In genomic region chr5:107120624-107121023, GRCm38 (mm10) we compare ENCODE assay signal across 11 mouse cellular contexts.
DNase-seq lines count a peak whose midpoint lies in the region; ATAC-seq and TF ChIP-seq lines count a peak whose summit lies in the region.
"Had no signal": no experiment of that assay in that cellular context is flagged by ENCODE, and none has a peak within 500 bp of the region (broad histone marks: within the 10 kb centered on the region; RNA-seq: fewer than 3 reads in every experiment).

No protein-coding gene starts in this region.

- H3K9ac ChIP-seq in lung, postnatal 0 days (replicated peaks; ENCODE audit: low read depth) = no peak overlapping the region
- no peak overlapping the region for H3K9ac ChIP-seq in midbrain, embryonic 16.5 days (ENCODE audit: low read depth, low read length)
- H3K9ac ChIP-seq: midbrain, embryonic 13.5 days had no signal

- peak; percentile 31 for DNase-seq in layer of hippocampus, adult 11-12 months (ENCODE audit: low spot score)
- no peak for DNase-seq in layer of hippocampus, postnatal 25 days (ENCODE audit: extremely low spot score in 1 of 2, low spot score in 1 of 2)
- DNase-seq in adrenal gland, postnatal 36 days = peak; percentile 55 to 61
- peak; percentile 78 for DNase-seq in lung, postnatal 0 days (ENCODE audit: low spot score)
- no peak for DNase-seq in gastrocnemius, postnatal 4 days (ENCODE audit: low spot score in 2 of 2)
- DNase-seq: embryo, embryonic 11 days; gastrocnemius, postnatal 10 days had no signal

- no peaks in the 10 kb centered on the region for H3K27me3 ChIP-seq in lung, postnatal 0 days (replicated peaks; ENCODE audit: insufficient read depth, low read length)
- no peaks in the 10 kb centered on the region for H3K27me3 ChIP-seq in midbrain, embryonic 16.5 days (ENCODE audit: control insufficient read depth, insufficient read depth, low read depth, low read length)
- H3K27me3 ChIP-seq: midbrain, embryonic 13.5 days had no signal

- no peak overlapping the region for H3K4me2 ChIP-seq in lung, postnatal 0 days (replicated peaks; ENCODE audit: low read depth, low read length)
- H3K4me2 ChIP-seq in midbrain, embryonic 16.5 days (ENCODE audit: low read length) = no peak overlapping the region
- H3K4me2 ChIP-seq: midbrain, embryonic 13.5 days had no signal

- H3K36me3 ChIP-seq in lung, postnatal 0 days (ENCODE audit: insufficient read depth, low read length) = no peaks in the 10 kb centered on the region
- no peaks in the 10 kb centered on the region for H3K36me3 ChIP-seq in midbrain, embryonic 16.5 days (ENCODE audit: control insufficient read depth, insufficient read depth, low read length)
- H3K36me3 ChIP-seq: midbrain, embryonic 13.5 days had no signal

- peak overlapping the region; percentile 77; the same call in 1 of the 2 replicates for H3K27ac ChIP-seq in lung, postnatal 0 days (ENCODE audit: low read length)
- H3K27ac ChIP-seq in midbrain, embryonic 16.5 days (ENCODE audit: low read length) = no peak overlapping the region
- H3K27ac ChIP-seq: left cerebral cortex, adult 2 months; midbrain, embryonic 13.5 days had no signal

- no peak for TF ChIP-seq EP300 in lung, postnatal 0 days (IDR thresholded peaks at IDR 0.05)

- no peaks in the 10 kb centered on the region for H3K9me3 ChIP-seq in lung, postnatal 0 days (ENCODE audit: low read length)
- no peaks in the 10 kb centered on the region for H3K9me3 ChIP-seq in midbrain, embryonic 16.5 days (replicated peaks; ENCODE audit: control insufficient read depth, low read length, poor library complexity, severe bottlenecking)
- H3K9me3 ChIP-seq: midbrain, embryonic 13.5 days had no signal

- ATAC-seq in erythroblast, adult 5-6 weeks (replicated peaks; ENCODE audit: low FRiP score, poor library complexity, severe bottlenecking) = peak; percentile 62
- peak; percentile 37 for ATAC-seq in lung, postnatal 0 days
- no peak for ATAC-seq in midbrain, embryonic 16.5 days
- ATAC-seq: midbrain, embryonic 13.5 days had no signal

- WGBS in lung, postnatal 0 days = 51% methylated on average over 3 of the region's 3 CpGs
- 81% methylated on average over 3 of the region's 3 CpGs for WGBS in midbrain, embryonic 16.5 days

- H3K4me3 ChIP-seq in lung, postnatal 0 days (ENCODE audit: low read depth, low read length) = no peak overlapping the region
- H3K4me3 ChIP-seq in midbrain, embryonic 16.5 days (ENCODE audit: low read depth, low read length) = no peak overlapping the region
- H3K4me3 ChIP-seq: left cerebral cortex, adult 2 months; midbrain, embryonic 13.5 days had no signal

- peaks cover 10% of the 10 kb centered on the region for H3K4me1 ChIP-seq in lung, postnatal 0 days (ENCODE audit: insufficient read depth, low read depth, low read length)
- no peaks in the 10 kb centered on the region for H3K4me1 ChIP-seq in midbrain, embryonic 16.5 days (ENCODE audit: control insufficient read depth, insufficient read depth, low read length)
- H3K4me1 ChIP-seq: midbrain, embryonic 13.5 days had no signal

- no peak for TF ChIP-seq CTCF in lung, postnatal 0 days (IDR thresholded peaks at IDR 0.05)

Comparison
In these comparisons a context has a peak if more than half of its experiments do, and no peak if none do; other contexts are left out.
1. DNase-seq: peak in layer of hippocampus, adult 11-12 months (single experiment), adrenal gland, postnatal 36 days (2 of 2) and lung, postnatal 0 days (single experiment); none in layer of hippocampus, postnatal 25 days (0 of 2) and gastrocnemius, postnatal 4 days (0 of 2).